Mouse (Mus musculus) midbrain, embryonic 10.5 days (tissue): ENCODE measurements at regions not wholly inside any gene's neighbourhood (a gene's known extent, or its start where the extent isn't known, plus 50 kb on each side); places are given as distances from the start of the nearest gene placed in this dataset.
"Not testable (repeated sequence)": the region's sequence is repeated elsewhere in the genome, so short reads cannot be mapped to it uniquely, and the experiment has no call there.

ENCODE experiments used
- DNase-seq: peaks from one replicate; pipeline ENCODE4 v3.0.0-alpha.2; 2017; ENCODE audit warnings: low spot score
- H3K27ac ChIP-seq: fragments of 300-500 bp; sonication (generic); replicated peaks from 2 replicates; pipeline ENCODE4 v1.5.1; 2016; ENCODE audit warnings: mild to moderate bottlenecking
- H3K27me3 ChIP-seq: fragments of 300-500 bp; sonication (generic); 2 replicates; pipeline ENCODE4 v1.6.1; 2016; ENCODE audit warnings: low read depth, mild to moderate bottlenecking; ENCODE audit not compliant: poor library complexity, severe bottlenecking
- H3K36me3 ChIP-seq: fragments of 300-500 bp; sonication (generic); 2 replicates; pipeline ENCODE4 v1.6.1; 2016; ENCODE audit warnings: mild to moderate bottlenecking, moderate library complexity
- H3K4me1 ChIP-seq: fragments of 300-500 bp; sonication (generic); 2 replicates; pipeline ENCODE4 v1.6.1; 2016
- H3K4me3 ChIP-seq: fragments of 300-500 bp; sonication (generic); 2 replicates; pipeline ENCODE4 v1.5.1; 2016; ENCODE audit warnings: mild to moderate bottlenecking, moderate library complexity
- H3K9me3 ChIP-seq: fragments of 300-500 bp; sonication (generic); replicated peaks from 2 replicates; pipeline ENCODE4 v1.6.1; 2016; ENCODE audit warnings: mild to moderate bottlenecking
- WGBS: fragments of 180-500 bp; shearing (Covaris S2); methylation state at CpG from one replicate; pipeline ENCODE4 v1.1.7; 2016; 5-methylcytosine and 5-hydroxymethylcytosine counted together

- 75% methylated on average over 2 of the region's 2 CpGs for WGBS
- H3K27me3 ChIP-seq: no peaks in the 10 kb centered on the region
- H3K4me3 ChIP-seq: no peak overlapping the region
These were observed 107.2 kb upstream of the 4931417E11Rik start for GRCm38 (mm10) chr6:73576708-73577107.

DNA sequence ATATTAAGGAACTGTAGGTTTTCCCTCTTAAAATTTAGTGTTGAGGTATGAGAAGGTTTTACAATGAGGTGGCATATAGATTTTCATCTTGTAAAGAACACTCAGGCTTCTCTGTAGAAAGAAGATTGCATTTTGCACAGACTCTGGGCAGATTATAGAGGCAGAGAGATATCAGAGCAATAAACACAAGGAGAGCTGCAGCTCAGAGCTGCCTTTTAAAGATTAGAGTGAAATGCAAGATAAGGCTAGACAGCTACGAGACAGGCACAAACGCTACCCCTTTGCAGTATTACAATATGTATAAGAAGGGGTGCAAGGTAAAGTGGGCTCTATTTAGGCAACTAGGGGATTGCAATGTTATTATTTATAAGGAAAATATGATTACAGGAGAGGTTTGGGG, 90.5 kb upstream of the 4931417E11Rik start:
- Histone ChIP-seq H3K36me3 (no peaks in the 10 kb centered on the region), H3K27me3 (no peaks in the 10 kb centered on the region), H3K4me1 (no peaks in the 10 kb centered on the region), H3K4me3 (no peak overlapping the region), H3K27ac (no peak overlapping the region), H3K9me3 (no peaks in the 10 kb centered on the region)
- no peak for DNase-seq
- WGBS: 88% methylated on average over 2 of the region's 2 CpGs

More at GRCm38 (mm10) chr6:73576708-73577107, 107.2 kb upstream of the 4931417E11Rik start:
- H3K27ac ChIP-seq: no peak overlapping the region
- no peaks in the 10 kb centered on the region for H3K36me3 ChIP-seq
- DNase-seq: no peak
- no peaks in the 10 kb centered on the region for H3K9me3 ChIP-seq
- no peaks in the 10 kb centered on the region for H3K4me1 ChIP-seq

- H3K27ac ChIP-seq: no peak overlapping the region
- H3K4me3 ChIP-seq: no peak overlapping the region
- H3K4me1 ChIP-seq: peaks cover 11% of the 10 kb centered on the region
- DNase-seq: no peak
- H3K9me3 ChIP-seq: no peaks in the 10 kb centered on the region
- no peaks in the 10 kb centered on the region for H3K27me3 ChIP-seq
- WGBS: 88% methylated on average over 1 of the region's 1 CpGs
- H3K36me3 ChIP-seq: no peaks in the 10 kb centered on the region
These were observed 61.1 kb upstream of the 4931417E11Rik start for GRCm38 (mm10) chr6:73530559-73530958.

DNA sequence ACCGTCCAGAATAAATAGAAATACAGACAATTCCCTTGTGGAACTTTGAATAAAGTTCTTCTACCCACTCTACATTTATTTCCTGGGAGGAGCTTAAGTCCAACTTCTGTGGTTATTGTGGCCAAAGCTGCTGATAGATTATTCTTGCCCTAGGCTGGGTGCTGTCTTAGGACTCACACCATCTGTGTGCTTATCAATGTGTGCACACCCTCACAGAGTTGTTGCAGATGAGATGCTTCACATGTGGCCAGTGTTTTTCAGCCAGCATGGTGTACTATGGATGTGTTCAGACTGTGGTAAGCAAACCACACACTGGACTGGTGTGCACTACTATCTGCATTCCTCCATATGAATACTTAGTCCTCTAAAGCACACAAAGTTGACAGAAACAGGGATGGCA, 60.6 kb upstream of the 4931417E11Rik start:
- Histone ChIP-seq H3K36me3 (no peaks in the 10 kb centered on the region), H3K27me3 (no peaks in the 10 kb centered on the region), H3K4me1 (peaks cover 11% of the 10 kb centered on the region), H3K4me3 (no peak overlapping the region), H3K9me3 (no peaks in the 10 kb centered on the region), H3K27ac (no peak overlapping the region)
- DNase-seq: no peak
- 88% methylated on average over 1 of the region's 1 CpGs for WGBS

- WGBS: 69% methylated on average over 9 of the region's 9 CpGs
These were observed 54.2 kb upstream of the 4931417E11Rik start for GRCm38 (mm10) chr6:73523658-73524057.

GRCm38 (mm10) chr6:73519894-73520293, 50.4 kb upstream of the 4931417E11Rik start:
- H3K27me3 ChIP-seq, H3K36me3 ChIP-seq, DNase-seq, H3K4me3 ChIP-seq, H3K9me3 ChIP-seq, H3K4me1 ChIP-seq, H3K27ac ChIP-seq: not testable (repeated sequence)
- WGBS: 90% methylated on average over 4 of the region's 4 CpGs

More at GRCm38 (mm10) chr6:73523658-73524057, 54.2 kb upstream of the 4931417E11Rik start:
- Histone ChIP-seq H3K27ac (no peak overlapping the region), H3K9me3 (no peaks in the 10 kb centered on the region), H3K4me1 (peaks cover 8% of the 10 kb centered on the region; the same call in 1 of the 2 replicates), H3K4me3 (no peak overlapping the region), H3K27me3 (no peaks in the 10 kb centered on the region), H3K36me3 (no peaks in the 10 kb centered on the region)
- DNase-seq: no peak
